Mouse (Mus musculus): ENCODE results near the gene Glt8d2. TPM values are rescaled to one million over a fixed set of nuclear protein-coding genes. Genes with fewer than 3 reads are reported as not detected.

Gene Glt8d2
- total and polyA plus RNA-seq, 2 experiments from 2014 or later: 2.8 to 6.6 TPM

GRCm38 (mm10) chr10:82695956-82696355 is 5.5 kb upstream of the Glt8d2 start, which contains the start of gene Hcfc2:
Hcfc2 (plus strand) TSS chr10:82696160.
- Histone ChIP-seq H3K4me2 (ENCODE audit: low read depth, low read length) (no peak within 1 kb of the TSS), H3K36me3 (replicated peaks; ENCODE audit: control insufficient read depth, insufficient read depth, low read length) (no peaks in the 10 kb centered on the region), H3K4me1 (ENCODE audit: control insufficient read depth, insufficient read depth) (peaks cover 12% of the 10 kb centered on the region; the same call in 1 of the 2 replicates), H3K9ac (replicated peaks; ENCODE audit: low read depth, low read length) (no peak within 1 kb of the TSS), H3K27ac (ENCODE audit: low read depth) (peak within 1 kb of the TSS; percentile 75), H3K4me3 (ENCODE audit: low read depth, low read length) (no peak within 1 kb of the TSS), H3K9me3 (replicated peaks; ENCODE audit: control insufficient read depth, low read length) (no peaks in the 10 kb centered on the region), H3K27me3 (ENCODE audit: control insufficient read depth, insufficient read depth, low read length) (0 out of 2 replicates have a peak, but pooled peaks cover 4% of the 10 kb centered on the region)
- TF ChIP-seq CTCF (IDR thresholded peaks at IDR 0.05; ENCODE audit: low read depth) (no peak), EP300 (IDR thresholded peaks at IDR 0.05; ENCODE audit: low read depth) (no peak)
- DNase-seq (ENCODE audit: low spot score) (no peak), ATAC-seq (ENCODE audit: insufficient read depth, low read depth) (no peak)
- WGBS: 55% methylated on average over 5 of the region's 5 CpGs

GRCm38 (mm10) chr10:82689681-82690211 is 704 bp downstream of the Glt8d2 start:
- H3K4me3 ChIP-seq (ENCODE audit: low read depth, low read length): peak overlapping the region; percentile 2
- H3K4me2 ChIP-seq (ENCODE audit: low read depth, low read length): peak overlapping the region; percentile 46
- WGBS: 59% methylated on average over 7 of the region's 7 CpGs
- DNase-seq (ENCODE audit: low spot score) (peak; percentile 19), ATAC-seq (ENCODE audit: insufficient read depth, low read depth) (peak; percentile 25; the same call in 1 of the 2 replicates)
- H3K4me1 ChIP-seq (ENCODE audit: control insufficient read depth, insufficient read depth): peaks cover 3% of the 10 kb centered on the region; the same call in 1 of the 2 replicates
- H3K9ac ChIP-seq (replicated peaks; ENCODE audit: low read depth, low read length): no peak overlapping the region
- H3K36me3 ChIP-seq (replicated peaks; ENCODE audit: control insufficient read depth, insufficient read depth, low read length): no peaks in the 10 kb centered on the region
- 0 out of 2 replicates have a peak, but pooled peaks cover 4% of the 10 kb centered on the region for H3K27me3 ChIP-seq (ENCODE audit: control insufficient read depth, insufficient read depth, low read length)
- no peaks in the 10 kb centered on the region for H3K9me3 ChIP-seq (replicated peaks; ENCODE audit: control insufficient read depth, low read length)
- peak overlapping the region; percentile 45 for H3K27ac ChIP-seq (ENCODE audit: low read depth)
- no peak for TF ChIP-seq CTCF (IDR thresholded peaks at IDR 0.05; ENCODE audit: low read depth)
- TF ChIP-seq EP300 (IDR thresholded peaks at IDR 0.05; ENCODE audit: low read depth): no peak

GRCm38 (mm10) chr10:82685440-82685839 is 5.0 kb downstream of the Glt8d2 start:
- Histone ChIP-seq H3K4me3 (ENCODE audit: low read depth, low read length) (no peak overlapping the region), H3K9ac (replicated peaks; ENCODE audit: low read depth, low read length) (no peak overlapping the region), H3K9me3 (replicated peaks; ENCODE audit: control insufficient read depth, low read length) (no peaks in the 10 kb centered on the region), H3K27ac (ENCODE audit: low read depth) (no peak overlapping the region), H3K36me3 (replicated peaks; ENCODE audit: control insufficient read depth, insufficient read depth, low read length) (no peaks in the 10 kb centered on the region), H3K27me3 (ENCODE audit: control insufficient read depth, insufficient read depth, low read length) (no peaks in the 10 kb centered on the region), H3K4me2 (ENCODE audit: low read depth, low read length) (no peak overlapping the region), H3K4me1 (ENCODE audit: control insufficient read depth, insufficient read depth) (peaks cover 3% of the 10 kb centered on the region; the same call in 1 of the 2 replicates)
- WGBS: 24% methylated on average over 2 of the region's 2 CpGs
- ATAC-seq (ENCODE audit: insufficient read depth, low read depth): no peak
- no peak for DNase-seq (ENCODE audit: low spot score)
- TF ChIP-seq EP300 (IDR thresholded peaks at IDR 0.05; ENCODE audit: low read depth): no peak
- no peak for TF ChIP-seq CTCF (IDR thresholded peaks at IDR 0.05; ENCODE audit: low read depth)

- no peaks in the 10 kb centered on the region for H3K27me3 ChIP-seq (ENCODE audit: control insufficient read depth, insufficient read depth, low read length)
- 76% methylated on average over 7 of the region's 7 CpGs for WGBS
- H3K36me3 ChIP-seq (replicated peaks; ENCODE audit: control insufficient read depth, insufficient read depth, low read length): no peaks in the 10 kb centered on the region
- no peak overlapping the region for H3K27ac ChIP-seq (ENCODE audit: low read depth)
- no peak for ATAC-seq (ENCODE audit: insufficient read depth, low read depth)
- H3K9me3 ChIP-seq (replicated peaks; ENCODE audit: control insufficient read depth, low read length): no peaks in the 10 kb centered on the region
- no peaks in the 10 kb centered on the region for H3K4me1 ChIP-seq (ENCODE audit: control insufficient read depth, insufficient read depth)
- DNase-seq (ENCODE audit: low spot score): no peak
- TF ChIP-seq EP300 (IDR thresholded peaks at IDR 0.05; ENCODE audit: low read depth) (no peak), CTCF (IDR thresholded peaks at IDR 0.05; ENCODE audit: low read depth) (no peak)
- no peak overlapping the region for H3K9ac ChIP-seq (replicated peaks; ENCODE audit: low read depth, low read length)
- H3K4me3 ChIP-seq (ENCODE audit: low read depth, low read length): no peak overlapping the region
- H3K4me2 ChIP-seq (ENCODE audit: low read depth, low read length): no peak overlapping the region
Observed at GRCm38 (mm10) chr10:82681639-82682038, 8.8 kb downstream of the Glt8d2 start.

GRCm38 (mm10) chr10:82680769-82681168 is 9.7 kb downstream of the Glt8d2 start:
- H3K36me3 ChIP-seq (replicated peaks; ENCODE audit: control insufficient read depth, insufficient read depth, low read length): no peaks in the 10 kb centered on the region
- no peaks in the 10 kb centered on the region for H3K27me3 ChIP-seq (ENCODE audit: control insufficient read depth, insufficient read depth, low read length)
- no peak overlapping the region for H3K4me3 ChIP-seq (ENCODE audit: low read depth, low read length)
- no peaks in the 10 kb centered on the region for H3K4me1 ChIP-seq (ENCODE audit: control insufficient read depth, insufficient read depth)
- no peak overlapping the region for H3K27ac ChIP-seq (ENCODE audit: low read depth)
- WGBS: 75% methylated on average over 5 of the region's 5 CpGs
- ATAC-seq (ENCODE audit: insufficient read depth, low read depth) (no peak), DNase-seq (ENCODE audit: low spot score) (no peak)
- H3K9ac ChIP-seq (replicated peaks; ENCODE audit: low read depth, low read length): no peak overlapping the region
- no peaks in the 10 kb centered on the region for H3K9me3 ChIP-seq (replicated peaks; ENCODE audit: control insufficient read depth, low read length)
- H3K4me2 ChIP-seq (ENCODE audit: low read depth, low read length): no peak overlapping the region
- TF ChIP-seq CTCF (IDR thresholded peaks at IDR 0.05; ENCODE audit: low read depth) (no peak), EP300 (IDR thresholded peaks at IDR 0.05; ENCODE audit: low read depth) (no peak)

GRCm38 (mm10) chr10:82676949-82677348 is 13.5 kb downstream of the Glt8d2 start:
- no peaks in the 10 kb centered on the region for H3K27me3 ChIP-seq (ENCODE audit: control insufficient read depth, insufficient read depth, low read length)
- no peak overlapping the region for H3K4me3 ChIP-seq (ENCODE audit: low read depth, low read length)
- WGBS: 67% methylated on average over 6 of the region's 6 CpGs
- no peak for ATAC-seq (ENCODE audit: insufficient read depth, low read depth)
- no peaks in the 10 kb centered on the region for H3K9me3 ChIP-seq (replicated peaks; ENCODE audit: control insufficient read depth, low read length)
- no peak for TF ChIP-seq CTCF (IDR thresholded peaks at IDR 0.05; ENCODE audit: low read depth)
- no peak for TF ChIP-seq EP300 (IDR thresholded peaks at IDR 0.05; ENCODE audit: low read depth)
- DNase-seq (ENCODE audit: low spot score): no peak
- no peak overlapping the region for H3K27ac ChIP-seq (ENCODE audit: low read depth)
- H3K9ac ChIP-seq (replicated peaks; ENCODE audit: low read depth, low read length): no peak overlapping the region
- no peaks in the 10 kb centered on the region for H3K4me1 ChIP-seq (ENCODE audit: control insufficient read depth, insufficient read depth)
- no peaks in the 10 kb centered on the region for H3K36me3 ChIP-seq (replicated peaks; ENCODE audit: control insufficient read depth, insufficient read depth, low read length)
- H3K4me2 ChIP-seq (ENCODE audit: low read depth, low read length): no peak overlapping the region

Measured in heart, postnatal 0 days (tissue).